In genomic region chr6:88787496-88787895, GRCm38 (mm10) we compare ENCODE assay signal across 8 mouse cellular contexts. TPM values are rescaled to one million over a fixed set of nuclear protein-coding genes. Genes with fewer than 3 reads are reported as not detected.
A peak's percentile ranks its signal among the peaks of the same experiment; 100 is the strongest.
DNase-seq lines count a peak whose midpoint lies in the region; ATAC-seq and TF ChIP-seq lines count a peak whose summit lies in the region.

No protein-coding gene starts in this region.

- peaks cover 62% of the 10 kb centered on the region for H3K4me1 ChIP-seq in intestine, embryonic 15.5 days (replicated peaks)
- peaks cover 19% of the 10 kb centered on the region for H3K4me1 ChIP-seq in small intestine, adult 2 months (ENCODE audit: control insufficient read depth, insufficient read depth, insufficient read length, low read length)
- peaks cover 5% of the 10 kb centered on the region; the same call in 1 of the 2 replicates for H3K4me1 ChIP-seq in thymus, adult 2 months (replicated peaks; ENCODE audit: control insufficient read depth, insufficient read depth, low read length)

- ATAC-seq in frontal cortex, adult (ENCODE audit: low TSS enrichment): 0 out of 2 replicates have a peak, but pooled peaks have one; percentile 3
- ATAC-seq in intestine, embryonic 15.5 days: peak; percentile 34

- H3K36me3 ChIP-seq in intestine, embryonic 15.5 days: no peaks in the 10 kb centered on the region
- H3K36me3 ChIP-seq in small intestine, adult 2 months (ENCODE audit: control insufficient read depth, insufficient read depth, low read length): no peaks in the 10 kb centered on the region
- H3K36me3 ChIP-seq in thymus, adult 2 months (ENCODE audit: control insufficient read depth, insufficient read depth, low read length): no peaks in the 10 kb centered on the region

- 0 out of 2 replicates have a peak overlapping the region, but pooled peaks have one; percentile 2 for H3K9ac ChIP-seq in intestine, embryonic 15.5 days

- no peak overlapping the region for H3K4me3 ChIP-seq in intestine, embryonic 15.5 days (replicated peaks)
- no peak overlapping the region for H3K4me3 ChIP-seq in small intestine, adult 2 months (ENCODE audit: low read depth, low read length)
- no peak overlapping the region for H3K4me3 ChIP-seq in thymus, adult 2 months (ENCODE audit: control insufficient read depth, insufficient read depth, low read length)

- TF ChIP-seq POLR2A in small intestine, adult 2 months (IDR thresholded peaks at IDR 0.05; ENCODE audit: low read depth, low read length): no peak
- TF ChIP-seq POLR2A in thymus, adult 2 months (IDR thresholded peaks at IDR 0.05; ENCODE audit: control insufficient read depth, extremely low read depth, insufficient read depth, low read length, poor library complexity): no peak

- peak overlapping the region; percentile 33; the same call in 1 of the 2 replicates for H3K4me2 ChIP-seq in intestine, embryonic 15.5 days (replicated peaks)

- no peak for TF ChIP-seq CTCF in small intestine, adult 2 months (IDR thresholded peaks at IDR 0.05; ENCODE audit: extremely low read depth, insufficient read length, insufficient replicate concordance, low read depth, low read length)
- no peak for TF ChIP-seq CTCF in thymus, adult 2 months (IDR thresholded peaks at IDR 0.05; ENCODE audit: borderline replicate concordance, control insufficient read depth, extremely low read depth, insufficient read depth, low read length, poor library complexity)

- H3K9me3 ChIP-seq in intestine, embryonic 15.5 days: no peaks in the 10 kb centered on the region

- peak overlapping the region; percentile 89 for H3K27ac ChIP-seq in intestine, embryonic 15.5 days
- peak overlapping the region; percentile 71 for H3K27ac ChIP-seq in small intestine, adult 2 months (ENCODE audit: insufficient read depth, low read depth, low read length)
- H3K27ac ChIP-seq in thymus, adult 2 months (ENCODE audit: control insufficient read depth, insufficient read depth, low read length): no peak overlapping the region

- no peak for DNase-seq in frontal cortex, postnatal 36 days (ENCODE audit: low spot score in 2 of 2)
- DNase-seq in lung, postnatal 10 days: peak; percentile 70
- no peak for DNase-seq in lung, postnatal 25 days (ENCODE audit: low spot score)
- DNase-seq in right cerebral cortex, adult 18-20 months: no peak
- no peak for DNase-seq in thymus, adult 2 months

- H3K27me3 ChIP-seq in intestine, embryonic 15.5 days (replicated peaks): no peaks in the 10 kb centered on the region
- no peaks in the 10 kb centered on the region for H3K27me3 ChIP-seq in small intestine, adult 2 months (ENCODE audit: control insufficient read depth, insufficient read depth, low read length)
- no peaks in the 10 kb centered on the region for H3K27me3 ChIP-seq in thymus, adult 2 months (ENCODE audit: control insufficient read depth, insufficient read depth, low read length)

- WGBS in intestine, embryonic 15.5 days: 40% methylated on average over 14 of the region's 14 CpGs
- WGBS in small intestine, adult 2 months: 74% methylated on average over 14 of the region's 14 CpGs
- WGBS in thymus, adult 2 months: 95% methylated on average over 14 of the region's 14 CpGs

RNA-seq across cellular contexts. Expression of gene Abtb1, which starts 54.3 kb away (rescaled TPM):
- 24.2 and 25.0 TPM in 2 replicates for polyA plus RNA-seq in intestine, embryonic 15.5 days (2015; fragmentation: Nextera tagmentation; extraction: Ambion mirVana)
- 25.8 and 68.7 TPM in 2 replicates for polyA plus RNA-seq in small intestine, adult 2 months (2012; rRNA removed)
- polyA plus RNA-seq in thymus, adult 2 months (2012; rRNA removed): 204 and 239 TPM in 2 replicates
